ENCODE assay signal across 8 mouse cellular contexts in genomic region chr5:25022904-25023303, GRCm38 (mm10).
DNase-seq lines count a peak whose midpoint lies in the region; TF ChIP-seq lines count a peak whose summit lies in the region.

No protein-coding gene starts in this region.

- no peaks in the 10 kb centered on the region for H3K36me3 ChIP-seq in E14TG2a.4 (ENCODE audit: insufficient read depth, low read length)

- peaks cover 7% of the 10 kb centered on the region; the same call in 1 of the 2 replicates for H3K9me3 ChIP-seq in E14TG2a.4 (ENCODE audit: low read length)

- H3K4me3 ChIP-seq in E14TG2a.4 (replicated peaks; ENCODE audit: low read length) = no peak overlapping the region

- intact Hi-C loops in left cerebral cortex, postnatal 10 days (cut with DNase I) = no loop called here

- DNase-seq in embryo, embryonic 10 days (ENCODE audit: low spot score) = peak; percentile 40
- DNase-seq in embryo, embryonic 9.5 days (ENCODE audit: extremely low spot score) = no peak
- DNase-seq in left cerebral cortex, adult 18-20 months (ENCODE audit: low spot score in 2 of 2) = peak; percentile 55 to 72
- no peak for DNase-seq in left cerebral cortex, postnatal 10 days (ENCODE audit: extremely low spot score in 1 of 2, low spot score in 2 of 2)
- peak; percentile 62 for DNase-seq in cerebellum, adult 9-10 months
- peak; percentile 56 to 62 for DNase-seq in kidney, postnatal 4 days
- peak; percentile 7 to 29 for DNase-seq in spleen, postnatal 36 days (ENCODE audit: low spot score in 2 of 2)

- H3K27me3 ChIP-seq in E14TG2a.4 (ENCODE audit: insufficient read depth, low read length) = peaks cover 4% of the 10 kb centered on the region; the same call in 1 of the 2 replicates

- H3K4me1 ChIP-seq in E14TG2a.4 (replicated peaks; ENCODE audit: low read depth, low read length) = peaks cover 8% of the 10 kb centered on the region

- peak; percentile 73 for TF ChIP-seq CTCF in E14TG2a.4 (conservative IDR thresholded peaks at IDR 0.05; ENCODE audit: low read length)

Comparison
In these comparisons a context has a peak if more than half of its experiments do, and no peak if none do; other contexts are left out.
1. DNase-seq: peak in embryo, embryonic 10 days (single experiment), left cerebral cortex, adult 18-20 months (2 of 2), cerebellum, adult 9-10 months (single experiment), kidney, postnatal 4 days (2 of 2) and spleen, postnatal 36 days (2 of 2); none in embryo, embryonic 9.5 days (single experiment) and left cerebral cortex, postnatal 10 days (0 of 2).